Mouse (Mus musculus) testis, adult 2 months (tissue): ENCODE measurements around the gene Rab43. TPM values are rescaled to one million over a fixed set of nuclear protein-coding genes. Genes with fewer than 3 reads are reported as not detected.

Experiments
- H3K27ac ChIP-seq: fragments of 200-500 bp; 2 replicates; pipeline ENCODE4 v1.5.1; 2012; ENCODE audit warnings: low read depth, low read length; ENCODE audit not compliant: control insufficient read depth, insufficient read depth
- H3K27me3 ChIP-seq: fragments of 200-500 bp; 2 replicates; pipeline ENCODE4 v1.6.1; 2012; ENCODE audit warnings: mild to moderate bottlenecking, low read length, moderate library complexity; ENCODE audit not compliant: control insufficient read depth, insufficient read depth
- H3K36me3 ChIP-seq: fragments of 200-500 bp; 2 replicates; pipeline ENCODE4 v1.6.1; 2012; ENCODE audit warnings: mild to moderate bottlenecking, low read length; ENCODE audit not compliant: control insufficient read depth, insufficient read depth
- H3K4me1 ChIP-seq: fragments of 200-500 bp; 2 replicates; pipeline ENCODE4 v1.6.1; 2012; ENCODE audit warnings: low read length; ENCODE audit not compliant: control insufficient read depth, insufficient read depth
- H3K4me3 ChIP-seq: fragments of 200-500 bp; 2 replicates; pipeline ENCODE4 v1.5.1; 2012; ENCODE audit warnings: low read depth, mild to moderate bottlenecking, low read length, moderate library complexity, mixed read lengths; ENCODE audit not compliant: control insufficient read depth
- CTCF ChIP-seq: fragments of 200-500 bp; IDR thresholded peaks from 2 replicates; pipeline ENCODE4 v1.5.1; 2012; ENCODE audit warnings: low read depth, mild to moderate bottlenecking, inconsistent platforms, low read length, moderate library complexity; ENCODE audit not compliant: control insufficient read depth, insufficient read depth, insufficient replicate concordance
- POLR2A ChIP-seq: fragments of 200-500 bp; IDR thresholded peaks from 2 replicates; pipeline ENCODE4 v1.6.1; 2012; ENCODE audit warnings: low read depth, mild to moderate bottlenecking, inconsistent platforms, low read length, moderate library complexity; ENCODE audit not compliant: control insufficient read depth
- polyA plus RNA-seq: library from polyadenylated mRNA; depleted of rRNA; stranded (reverse); fragments of >200 nt; gene quantifications from 2 replicates; pipeline ENCODE4 v1.2.3, GENCODE M21; 2012; rRNA removed

The Rab43 gene
- polyA plus RNA-seq, result 19.5 and 20.0 TPM in 2 replicates

DNA sequence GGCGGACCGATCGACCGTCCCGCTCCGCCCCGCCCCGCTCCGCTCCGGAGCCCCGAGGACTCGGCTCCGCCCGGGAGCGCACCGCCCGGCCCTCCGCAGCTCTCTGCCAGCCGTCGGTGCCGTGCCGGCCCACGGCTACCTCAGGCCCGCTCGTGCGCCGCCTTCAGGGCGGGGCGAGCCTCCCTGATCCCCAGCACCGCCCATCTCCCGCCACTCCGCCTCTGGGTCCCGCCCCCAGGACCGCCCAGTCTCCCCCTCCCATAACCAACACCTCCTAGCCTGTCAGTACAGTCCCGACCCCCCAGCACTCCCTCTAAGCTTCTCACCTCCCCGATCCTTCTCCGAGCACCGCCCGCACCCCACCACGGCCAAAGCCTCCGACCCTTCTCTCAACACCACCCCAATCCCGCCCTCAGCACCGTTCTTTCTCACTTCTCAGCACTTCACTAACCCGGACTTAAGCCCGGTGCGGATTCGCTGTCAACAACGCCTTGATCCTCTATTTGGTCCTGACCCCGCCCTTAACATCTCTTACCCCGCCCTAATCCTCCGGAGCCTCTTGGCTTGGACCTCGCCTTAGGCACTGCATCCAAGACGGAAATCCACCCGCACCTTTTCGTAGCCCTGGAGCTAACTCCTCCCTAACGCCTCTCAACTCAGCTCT, at the start of gene Rab43:
Gene Rab43, minus strand, starts transcription at position 490 of the 664 bp plus-strand sequence.
- H3K27ac ChIP-seq, result peak within 1 kb of the TSS; percentile 86
- H3K27me3 ChIP-seq, result no peaks in the 10 kb centered on the region
- H3K36me3 ChIP-seq, result no peaks in the 10 kb centered on the region
- TF ChIP-seq CTCF (no peak), POLR2A (peak; percentile 74)
- H3K4me1 ChIP-seq, result peaks cover 12% of the 10 kb centered on the region
- H3K4me3 ChIP-seq, result peak within 1 kb of the TSS; percentile 91

DNA sequence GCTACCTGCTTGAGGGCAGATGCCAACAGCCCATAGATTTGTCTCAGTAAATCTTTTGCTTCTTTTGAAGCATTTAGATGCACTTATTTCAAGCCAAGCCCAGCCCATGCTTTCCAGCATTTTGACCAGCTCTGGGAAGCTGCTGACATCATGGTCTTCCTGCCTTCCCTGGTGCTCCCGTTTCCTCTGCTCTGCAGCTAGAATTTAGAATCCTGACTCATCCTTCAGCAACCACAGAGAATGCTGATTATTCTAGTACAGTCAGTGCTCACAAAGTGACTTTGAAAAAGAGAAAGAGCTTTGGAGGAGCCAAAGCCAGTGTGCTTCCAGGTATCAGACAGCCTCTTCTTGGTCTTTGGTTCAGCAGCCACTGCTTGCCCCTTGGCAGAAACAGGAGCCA, 45.1 kb upstream of the Rab43 start:
- Histone ChIP-seq H3K27me3 (no peaks in the 10 kb centered on the region), H3K36me3 (no peaks in the 10 kb centered on the region), H3K4me1 (no peaks in the 10 kb centered on the region), H3K4me3 (no peak overlapping the region), H3K27ac (no peak overlapping the region)
- no peak for TF ChIP-seq CTCF
- no peak for TF ChIP-seq POLR2A

- Histone ChIP-seq H3K36me3 (no peaks in the 10 kb centered on the region), H3K4me1 (peaks cover 6% of the 10 kb centered on the region), H3K27me3 (no peaks in the 10 kb centered on the region), H3K27ac (no peak overlapping the region), H3K4me3 (no peak overlapping the region)
- no peak for TF ChIP-seq POLR2A
- no peak for TF ChIP-seq CTCF
Measured at GRCm38 (mm10) chr6:87853446-87853845, 41.5 kb upstream of the Rab43 start.

- Histone ChIP-seq H3K27ac (no peak overlapping the region), H3K4me3 (no peak overlapping the region; the same call in 1 of the 2 replicates), H3K4me1 (peaks cover 6% of the 10 kb centered on the region), H3K27me3 (no peaks in the 10 kb centered on the region), H3K36me3 (no peaks in the 10 kb centered on the region)
- TF ChIP-seq CTCF (no peak), POLR2A (no peak)
Measured at GRCm38 (mm10) chr6:87851871-87852270, 39.9 kb upstream of the Rab43 start.

GRCm38 (mm10) chr6:87850900-87851614, 39.1 kb upstream of the Rab43 start, which contains the start of gene Cnbp:
Gene Cnbp (minus strand): TSS chr6:87851106.
- Histone ChIP-seq H3K36me3 (no peaks in the 10 kb centered on the region), H3K4me1 (peaks cover 6% of the 10 kb centered on the region)
- TF ChIP-seq POLR2A (peak; percentile 99), CTCF (no peak)

GRCm38 (mm10) chr6:87850155-87850899, 38.4 kb upstream of the Rab43 start:
- no peaks in the 10 kb centered on the region for H3K27me3 ChIP-seq
- TF ChIP-seq POLR2A (no peak), CTCF (no peak)
- H3K4me3 ChIP-seq, result peak overlapping the region; percentile 98
- H3K36me3 ChIP-seq, result no peaks in the 10 kb centered on the region
- H3K4me1 ChIP-seq, result peaks cover 6% of the 10 kb centered on the region
- peak overlapping the region; percentile 100 for H3K27ac ChIP-seq

More at GRCm38 (mm10) chr6:87850900-87851614, 39.1 kb upstream of the Rab43 start, which contains the start of gene Cnbp:
- peak within 1 kb of the TSS; percentile 100 for H3K27ac ChIP-seq
- H3K4me3 ChIP-seq, result peak within 1 kb of the TSS; percentile 98
- no peaks in the 10 kb centered on the region for H3K27me3 ChIP-seq

DNA sequence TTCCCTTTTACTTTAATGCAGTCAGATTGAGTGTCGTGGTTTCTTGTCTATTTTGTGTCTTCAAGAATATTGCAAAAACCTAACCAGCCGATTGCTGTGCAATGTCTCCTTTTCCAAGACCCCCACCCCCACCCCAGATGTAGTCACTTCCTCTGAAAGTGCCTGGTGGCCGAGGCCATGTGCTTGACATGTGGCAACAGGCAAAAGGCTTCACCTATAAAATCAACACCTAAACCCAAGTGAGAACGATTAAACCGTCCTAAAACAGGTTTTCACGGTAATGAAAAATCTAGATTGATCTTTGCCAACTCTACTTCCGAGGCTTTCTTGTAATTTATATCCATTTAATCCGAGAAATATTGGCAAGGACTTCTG, 37.8 kb upstream of the Rab43 start:
- no peak for TF ChIP-seq POLR2A
- no peak for TF ChIP-seq CTCF
- no peaks in the 10 kb centered on the region for H3K27me3 ChIP-seq
- H3K4me3 ChIP-seq, result peak overlapping the region; percentile 98
- peak overlapping the region; percentile 100 for H3K27ac ChIP-seq
- H3K36me3 ChIP-seq, result no peaks in the 10 kb centered on the region
- H3K4me1 ChIP-seq, result peaks cover 6% of the 10 kb centered on the region
